Mouse (Mus musculus) kidney, postnatal 0 days (tissue): ENCODE data around the gene Tfpt. TPM values are rescaled to one million over a fixed set of nuclear protein-coding genes. Genes with fewer than 3 reads are reported as not detected.

Experiments used
- ATAC-seq: fragments of 200-750 bp; cut with Nextera tagmentation; replicated peaks from 2 replicates; pipeline ENCODE4 v1.8.0; 2017; ENCODE audit warnings: low read depth, moderate number of reproducible peaks, moderate TSS enrichment, moderate library complexity; ENCODE audit not compliant: low FRiP score
- DNase-seq: peaks from one replicate; pipeline ENCODE4 v3.0.0-alpha.2; 2016; ENCODE audit warnings: low spot score
- H3K27ac ChIP-seq: fragments of 300-500 bp; sonication (generic); 2 replicates; pipeline ENCODE4 v1.5.1; 2014; ENCODE audit warnings: mild to moderate bottlenecking
- H3K27me3 ChIP-seq: fragments of 300-500 bp; sonication (generic); 2 replicates; pipeline ENCODE4 v1.6.1; 2014; ENCODE audit warnings: low read length, mixed read lengths; ENCODE audit not compliant: insufficient read depth
- H3K36me3 ChIP-seq: fragments of 300-500 bp; sonication (generic); 2 replicates; pipeline ENCODE4 v1.6.1; 2014; ENCODE audit warnings: low read length, mixed read lengths; ENCODE audit not compliant: insufficient read depth
- H3K4me1 ChIP-seq: fragments of 300-500 bp; sonication (generic); replicated peaks from 2 replicates; pipeline ENCODE4 v1.6.1; 2014; ENCODE audit warnings: antibody characterized with exemption, low read length, mixed read lengths; ENCODE audit not compliant: insufficient read depth
- H3K4me2 ChIP-seq: fragments of 300-500 bp; sonication (generic); 2 replicates; pipeline ENCODE4 v1.6.1; 2014; ENCODE audit warnings: mild to moderate bottlenecking, low read length, moderate library complexity, mixed read lengths
- H3K4me3 ChIP-seq: fragments of 300-500 bp; sonication (generic); replicated peaks from 2 replicates; pipeline ENCODE4 v1.5.1; 2014; ENCODE audit warnings: low read depth, low read length
- H3K9ac ChIP-seq: fragments of 300-500 bp; sonication (generic); 2 replicates; pipeline ENCODE4 v1.6.1; 2014; ENCODE audit warnings: low read depth, low read length
- H3K9me3 ChIP-seq: fragments of 300-500 bp; sonication (generic); replicated peaks from 2 replicates; pipeline ENCODE4 v1.6.1; 2016; ENCODE audit warnings: low read length, inconsistent platforms, mixed read lengths
- CTCF ChIP-seq: IDR thresholded peaks from 2 replicates; pipeline ENCODE4 v1.5.1; 2016; ENCODE audit warnings: antibody characterized with exemption, low read depth, mild to moderate bottlenecking, moderate library complexity
- WGBS: fragments of 180-500 bp; shearing (Covaris S2); extraction: QIAGEN DNeasy Blood & Tissue Kit; methylation state at CpG from one replicate; pipeline ENCODE4 v1.1.7; 2014; 5-methylcytosine and 5-hydroxymethylcytosine counted together
- polyA plus RNA-seq: library from polyadenylated mRNA; unstranded; fragments of >200 nt; fragmentation: Nextera tagmentation; extraction: Ambion mirVana; gene quantifications from 2 replicates; pipeline ENCODE4 v1.2.1, GENCODE M21; 2015

Gene Tfpt
- polyA plus RNA-seq, 1 experiment from 2014 or later = 19.3 TPM

DNA sequence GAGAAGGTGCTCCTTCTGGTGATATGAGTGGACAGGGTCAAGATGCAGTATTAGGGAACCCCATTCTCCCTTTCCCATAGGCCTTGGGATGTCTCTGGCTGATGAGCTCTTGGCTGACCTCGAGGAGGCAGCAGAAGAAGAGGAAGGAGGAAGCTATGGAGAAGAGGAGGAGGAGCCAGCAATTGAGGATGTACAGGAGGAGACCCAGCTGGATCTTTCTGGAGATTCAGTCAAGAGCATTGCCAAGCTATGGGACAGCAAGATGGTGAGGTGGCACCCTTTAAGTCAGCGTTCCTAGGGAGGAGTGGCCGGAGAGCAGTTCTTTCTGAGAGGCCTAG, 718 bp upstream of the Tfpt start:
- H3K27ac ChIP-seq = 0 out of 2 replicates have a peak overlapping the region, but pooled peaks have one; percentile 31
- peak overlapping the region; percentile 66 for H3K4me3 ChIP-seq
- H3K9ac ChIP-seq = peak overlapping the region; percentile 77
- no peaks in the 10 kb centered on the region for H3K27me3 ChIP-seq
- H3K9me3 ChIP-seq = no peaks in the 10 kb centered on the region
- DNase-seq (no peak), ATAC-seq (no peak)
- peak overlapping the region; percentile 93 for H3K4me2 ChIP-seq
- no peak for TF ChIP-seq CTCF
- 0 out of 2 replicates have a peak, but pooled peaks cover 25% of the 10 kb centered on the region for H3K36me3 ChIP-seq
- WGBS = 53% methylated on average over 3 of the region's 3 CpGs
- H3K4me1 ChIP-seq = peaks cover 8% of the 10 kb centered on the region

DNA sequence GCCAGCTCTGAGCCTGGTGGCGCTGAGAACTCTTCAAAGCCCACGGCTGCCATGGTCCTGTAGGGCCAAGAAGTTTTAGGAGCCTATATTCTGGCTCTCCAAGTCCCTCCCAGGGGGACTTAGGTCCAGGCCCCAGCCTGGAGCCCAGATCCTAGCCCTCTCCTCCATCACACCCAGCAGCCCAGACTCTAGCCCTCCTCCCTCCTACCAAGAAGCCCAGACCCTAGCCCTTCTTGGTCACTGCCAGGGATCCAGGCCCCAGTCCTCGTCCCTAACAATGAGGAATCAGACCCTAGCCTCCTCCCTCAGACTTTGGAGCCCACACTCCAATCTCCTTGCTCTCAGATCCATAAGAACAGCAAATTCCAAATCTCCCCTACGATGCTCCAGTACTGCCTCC, 699 bp downstream of the Tfpt start:
- Histone ChIP-seq H3K27me3 (no peaks in the 10 kb centered on the region), H3K36me3 (0 out of 2 replicates have a peak, but pooled peaks cover 16% of the 10 kb centered on the region), H3K4me3 (peak overlapping the region; percentile 66), H3K9ac (peak overlapping the region; percentile 77), H3K27ac (no peak overlapping the region), H3K9me3 (no peaks in the 10 kb centered on the region), H3K4me2 (peak overlapping the region; percentile 93), H3K4me1 (peaks cover 8% of the 10 kb centered on the region)
- no peak; the same call in 1 of the 2 replicates for ATAC-seq
- no peak for TF ChIP-seq CTCF
- WGBS = 36% methylated on average over 4 of the region's 4 CpGs
- DNase-seq = no peak

DNA sequence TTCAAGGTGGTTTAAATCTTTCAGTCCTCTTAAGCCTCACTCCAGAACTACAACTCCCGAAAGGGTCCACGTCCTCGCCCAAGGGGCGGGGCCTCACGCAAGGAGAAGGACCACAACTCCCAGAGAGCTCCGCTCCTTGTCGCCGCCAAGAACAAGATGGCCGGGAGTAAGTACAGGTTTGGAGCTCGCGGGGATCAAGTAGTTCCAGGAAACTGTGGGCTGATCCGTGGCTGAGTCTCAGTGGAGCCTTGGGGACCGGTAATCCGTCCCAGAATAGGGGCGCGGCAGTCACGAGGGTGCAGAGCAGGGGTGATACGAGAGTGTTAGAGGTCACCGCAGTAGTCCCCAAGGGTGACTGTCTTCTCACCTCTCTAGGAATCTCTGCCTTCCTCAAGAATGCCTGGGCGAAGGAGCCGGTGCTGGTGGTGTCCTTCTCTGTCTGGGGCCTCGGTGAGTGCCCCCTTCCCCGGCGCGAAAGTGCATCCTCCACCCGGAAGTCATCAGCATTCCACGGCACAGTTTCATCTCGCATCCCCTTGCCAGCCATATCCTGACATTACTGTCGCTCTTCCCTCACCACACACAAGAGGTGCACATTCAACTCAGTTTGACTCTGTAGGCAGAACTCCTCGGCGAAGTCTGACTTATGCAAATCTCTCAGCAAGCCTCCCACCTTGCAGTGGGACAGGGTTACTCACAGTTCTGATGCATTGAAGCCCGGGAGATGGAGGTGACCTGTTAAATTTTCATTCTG, 12.3 kb downstream of the Tfpt start, which contains the start of gene Ndufa3:
Gene Ndufa3, plus strand, starts transcription at position 132 of the 754 bp plus-strand sequence.
- Histone ChIP-seq H3K27ac (peak within 1 kb of the TSS; percentile 81), H3K4me3 (peak within 1 kb of the TSS; percentile 89), H3K9ac (peak within 1 kb of the TSS; percentile 79), H3K4me1 (no peaks in the 10 kb centered on the region), H3K36me3 (peaks cover 27% of the 10 kb centered on the region), H3K4me2 (peak within 1 kb of the TSS; percentile 60), H3K27me3 (no peaks in the 10 kb centered on the region), H3K9me3 (no peaks in the 10 kb centered on the region)
- WGBS = 2% methylated on average over 30 of the region's 32 CpGs
- peak; percentile 95 for DNase-seq
- ATAC-seq = peak; percentile 96
- TF ChIP-seq CTCF = no peak

DNA sequence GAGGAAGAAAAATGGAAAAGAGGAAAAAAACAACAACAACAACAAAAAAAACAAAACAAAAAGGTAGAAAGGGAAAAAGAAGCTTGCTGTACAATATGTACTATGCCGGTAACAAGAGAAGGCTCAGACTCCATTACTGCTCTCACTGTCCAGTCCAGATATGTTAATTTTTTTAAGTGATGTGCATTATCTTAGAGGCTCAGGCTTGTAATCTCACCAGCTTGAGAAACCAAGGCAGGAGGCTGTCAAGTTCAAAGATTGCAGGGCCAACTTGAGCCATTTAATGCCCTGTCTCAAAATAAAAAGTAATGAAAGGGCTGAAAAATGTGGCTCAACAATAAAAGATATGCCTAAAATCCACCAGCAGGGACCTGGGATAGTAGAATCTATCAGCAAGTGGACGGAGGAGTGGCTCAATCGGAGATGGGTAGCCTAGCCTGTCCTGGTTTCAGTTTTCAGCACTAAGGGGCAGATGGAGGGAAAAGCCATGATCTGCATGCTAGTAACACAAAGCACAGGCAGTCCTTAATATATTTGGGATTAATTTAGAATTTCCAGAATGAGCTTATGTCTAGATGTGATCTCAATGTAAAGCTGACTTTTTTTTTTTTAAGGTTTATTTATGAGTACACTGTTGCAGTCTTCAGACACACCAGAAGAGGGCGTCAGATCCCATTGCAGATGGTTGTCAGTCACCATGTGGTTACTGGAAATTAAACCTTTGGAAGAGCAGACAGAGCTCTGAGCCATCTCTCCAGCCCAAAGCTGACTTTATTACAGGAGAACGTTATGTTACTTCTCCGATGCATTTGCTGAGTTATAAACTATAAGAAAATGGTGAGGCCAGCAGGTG, 13.1 kb downstream of the Tfpt start:
- Histone ChIP-seq H3K36me3 (peaks cover 21% of the 10 kb centered on the region), H3K27ac (no peak overlapping the region), H3K4me3 (peak overlapping the region; percentile 89), H3K9me3 (no peaks in the 10 kb centered on the region), H3K9ac (no peak overlapping the region), H3K4me1 (no peaks in the 10 kb centered on the region), H3K4me2 (peak overlapping the region; percentile 60; the same call in 1 of the 2 replicates), H3K27me3 (no peaks in the 10 kb centered on the region)
- WGBS = 31% methylated on average over 6 of the region's 6 CpGs
- DNase-seq (no peak), ATAC-seq (peak; percentile 11; the same call in 1 of the 2 replicates)
- TF ChIP-seq CTCF = peak; percentile 72

DNA sequence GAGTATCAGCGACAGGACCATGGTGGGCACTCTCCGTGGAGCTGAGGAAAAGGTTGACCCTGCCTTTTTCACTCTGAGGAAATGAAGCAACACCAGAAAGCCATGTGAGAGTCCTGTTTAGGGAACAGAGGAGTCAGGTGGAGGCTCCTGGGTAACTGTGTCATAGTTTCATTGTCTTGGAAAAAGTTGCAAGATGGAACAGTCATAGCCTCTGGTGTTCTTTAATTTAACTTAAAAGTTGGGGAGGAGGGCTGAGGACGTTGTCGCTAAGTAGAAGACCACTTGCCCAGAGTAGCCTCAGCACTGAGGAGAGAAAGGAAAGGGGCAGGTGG, 13.7 kb downstream of the Tfpt start, which contains the start of gene Oscar:
Gene Oscar, minus strand, starts transcription at position 101 of the 332 bp plus-strand sequence.
- Histone ChIP-seq H3K36me3 (peaks cover 19% of the 10 kb centered on the region), H3K4me1 (no peaks in the 10 kb centered on the region), H3K9ac (no peak within 1 kb of the TSS), H3K27ac (no peak within 1 kb of the TSS), H3K27me3 (no peaks in the 10 kb centered on the region), H3K4me3 (peak within 1 kb of the TSS; percentile 89; the same call in 1 of the 2 replicates), H3K9me3 (no peaks in the 10 kb centered on the region), H3K4me2 (peak within 1 kb of the TSS; percentile 60; the same call in 1 of the 2 replicates)
- no peak for ATAC-seq
- DNase-seq = no peak
- no peak for TF ChIP-seq CTCF
- 79% methylated on average over 4 of the region's 4 CpGs for WGBS

DNA sequence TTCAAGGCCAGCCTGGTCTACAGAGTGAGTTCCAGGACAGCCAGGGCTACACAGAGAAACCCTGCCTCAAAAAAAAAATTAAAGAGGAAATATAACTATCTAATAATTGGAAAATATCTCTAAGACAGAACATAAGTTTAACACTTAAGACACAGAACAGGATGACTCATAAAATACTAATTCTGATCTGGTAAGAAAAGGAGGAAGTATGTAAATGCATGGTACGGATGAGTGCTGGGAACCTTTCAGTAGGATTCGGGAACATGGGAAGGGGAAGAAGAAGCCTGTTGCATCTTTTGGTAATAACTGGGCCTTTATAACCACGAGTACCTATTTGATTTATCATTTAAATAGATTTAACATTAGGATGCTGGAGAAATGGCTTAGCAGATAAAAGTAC, 15.7 kb downstream of the Tfpt start:
- no peak for ATAC-seq
- DNase-seq = no peak
- no peak for TF ChIP-seq CTCF
- Histone ChIP-seq H3K4me2 (no peak overlapping the region), H3K4me3 (no peak overlapping the region), H3K27me3 (no peaks in the 10 kb centered on the region), H3K9me3 (no peaks in the 10 kb centered on the region), H3K9ac (no peak overlapping the region), H3K27ac (no peak overlapping the region), H3K36me3 (0 out of 2 replicates have a peak, but pooled peaks cover 4% of the 10 kb centered on the region), H3K4me1 (no peaks in the 10 kb centered on the region)
- 75% methylated on average over 3 of the region's 3 CpGs for WGBS
